Mouse (Mus musculus): Measurements from ENCODE around the gene Tbc1d22a.

DNA sequence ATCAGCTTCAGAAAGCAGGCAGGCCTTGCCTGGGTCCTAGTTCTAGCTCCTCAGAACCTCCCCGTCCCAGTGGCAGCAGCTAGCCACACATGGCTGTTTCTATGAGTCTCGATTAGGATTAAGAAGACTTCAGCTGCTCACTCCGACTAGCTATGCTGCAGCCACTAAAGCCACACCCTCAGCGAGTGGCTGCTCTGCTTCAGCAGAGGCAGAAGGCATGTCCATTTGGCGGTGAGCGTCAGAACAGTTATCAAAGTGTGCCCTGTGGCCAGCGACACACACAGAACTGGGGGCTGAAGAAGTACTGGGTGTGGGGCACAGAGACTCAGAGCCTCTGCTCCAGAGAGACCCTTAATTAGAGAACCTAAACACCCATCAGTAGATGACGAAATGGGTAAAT lies 210.7 kb downstream of the Tbc1d22a start:
- TF ChIP-seq UBTF (IDR thresholded peaks at IDR 0.05; ENCODE audit: borderline replicate concordance, insufficient read depth, low read depth, low read length): no peak
- TF ChIP-seq POLR2A (IDR thresholded peaks at IDR 0.05; ENCODE audit: control insufficient read depth in 1 of 2, insufficient read depth in 1 of 2, low read depth in 1 of 2, low read length in 2 of 2, poor library complexity in 1 of 2): no peak
- TF ChIP-seq CTCF (IDR thresholded peaks at IDR 0.05 in 2 of 3, conservative IDR thresholded peaks at IDR 0.05 in 1 of 3; ENCODE audit: control insufficient read depth in 1 of 3, insufficient read depth in 1 of 3, low read depth in 2 of 3, low read length in 3 of 3, poor library complexity in 1 of 3, severe bottlenecking in 1 of 3): no peak
- TF ChIP-seq MAX (IDR thresholded peaks at IDR 0.05; ENCODE audit: low read length): no peak
- no peak for TF ChIP-seq CHD2 (IDR thresholded peaks at IDR 0.05; ENCODE audit: low read length)
- no peak for TF ChIP-seq ZC3H11A (IDR thresholded peaks at IDR 0.05; ENCODE audit: low read depth, low read length)
- no peak for TF ChIP-seq BHLHE40 (IDR thresholded peaks at IDR 0.05; ENCODE audit: borderline replicate concordance, low read depth, low read length)
- no peak for TF ChIP-seq CHD1 (IDR thresholded peaks at IDR 0.05; ENCODE audit: low read depth, low read length)
- no peak for TF ChIP-seq NRF1 (IDR thresholded peaks at IDR 0.05; ENCODE audit: insufficient read depth, low read depth, low read length, poor library complexity, severe bottlenecking)
- no peak for TF ChIP-seq ETS1 (IDR thresholded peaks at IDR 0.05; ENCODE audit: low read depth, low read length)
- TF ChIP-seq EP300 (IDR thresholded peaks at IDR 0.05; ENCODE audit: low read depth in 1 of 2, low read length in 2 of 2): no peak
- no peak for TF ChIP-seq TBP (IDR thresholded peaks at IDR 0.05; ENCODE audit: low read depth, low read length)

Measured in MEL (cell line).